Mouse (Mus musculus) MEL (cell line): ENCODE results near the gene Jarid2. TPM values are rescaled to one million over a fixed set of nuclear protein-coding genes. Genes with fewer than 3 reads are reported as not detected.

Experiments used
- DNase-seq: peaks from one replicate; pipeline ENCODE4 v3.0.0; 2011; ENCODE audit warnings: low read depth, low spot score
- H3K27ac ChIP-seq: 2 replicates; pipeline ENCODE4 v1.5.1; 2012; ENCODE audit warnings: low read depth, mild to moderate bottlenecking, control low read depth, low read length, moderate library complexity; ENCODE audit not compliant: control insufficient read depth
- H3K27me3 ChIP-seq, 2 experiments: fragments of 150-350 bp in 1 of 2; sonication (generic) in 1 of 2; 2 replicates each; pipeline ENCODE4 v1.6.1; 2012; ENCODE audit warnings: low read length in 2 of 2, mild to moderate bottlenecking in 2 of 2, improper control_type of control experiment in 1 of 2, moderate library complexity in 1 of 2; ENCODE audit not compliant: insufficient read depth in 2 of 2, control insufficient read depth in 1 of 2
- H3K36me3 ChIP-seq, 2 experiments: 2 replicates each; pipeline ENCODE4 v1.6.1; 2012 to 2014; ENCODE audit warnings: low read length in 2 of 2, improper control_type of control experiment in 1 of 2, inconsistent platforms in 1 of 2, mild to moderate bottlenecking in 1 of 2; ENCODE audit not compliant: insufficient read depth in 2 of 2, control insufficient read depth in 1 of 2
- H3K4me1 ChIP-seq, 2 experiments: fragments of 150-350 bp in 1 of 2; sonication (generic) in 1 of 2; 2 replicates each; pipeline ENCODE4 v1.6.1; 2012; ENCODE audit warnings: low read length in 2 of 2, improper control_type of control experiment in 1 of 2, mild to moderate bottlenecking in 1 of 2; ENCODE audit not compliant: insufficient read depth in 2 of 2, control insufficient read depth in 1 of 2
- H3K4me3 ChIP-seq, 2 experiments: fragments of 150-350 bp in 1 of 2; sonication (generic) in 1 of 2; 2 replicates each; pipeline ENCODE4 v1.5.1; 2012; ENCODE audit warnings: low read depth in 2 of 2, low read length in 2 of 2, mild to moderate bottlenecking in 2 of 2, moderate library complexity in 2 of 2, control low read depth in 1 of 2, improper control_type of control experiment in 1 of 2; ENCODE audit not compliant: control insufficient read depth in 1 of 2, insufficient read depth in 1 of 2
- H3K79me2 ChIP-seq: 2 replicates; pipeline ENCODE4 v1.6.1; 2012; ENCODE audit warnings: mild to moderate bottlenecking, low read length, moderate library complexity; ENCODE audit not compliant: control insufficient read depth, poor library complexity, insufficient read depth
- H3K9ac ChIP-seq: 2 replicates; pipeline ENCODE4 v1.6.1; 2012; ENCODE audit warnings: low read depth, mild to moderate bottlenecking, control low read depth, low read length, moderate library complexity; ENCODE audit not compliant: control insufficient read depth, poor library complexity, severe bottlenecking
- H3K9me3 ChIP-seq: fragments of 150-350 bp; sonication (generic); replicated peaks from 2 replicates; pipeline ENCODE4 v1.6.1; 2012; ENCODE audit warnings: mild to moderate bottlenecking, low read length, improper control_type of control experiment, moderate library complexity; ENCODE audit not compliant: insufficient read depth
- BHLHE40 ChIP-seq: IDR thresholded peaks from 2 replicates; pipeline ENCODE4 v1.6.1; 2012; ENCODE audit warnings: low read depth, mild to moderate bottlenecking, inconsistent platforms, low read length, improper control_type of control experiment, borderline replicate concordance
- CHD1 ChIP-seq: IDR thresholded peaks from 2 replicates; pipeline ENCODE4 v1.6.1; 2012; ENCODE audit warnings: low read depth, mild to moderate bottlenecking, inconsistent platforms, low read length, improper control_type of control experiment
- CHD2 ChIP-seq: IDR thresholded peaks from 2 replicates; pipeline ENCODE4 v1.6.1; 2011; ENCODE audit warnings: low read length, improper control_type of control experiment
- CTCF ChIP-seq, 3 experiments: IDR thresholded peaks in 2 of 3; conservative IDR thresholded peaks in 1 of 3; 2 replicates each; pipeline ENCODE4 v1.5.1; 2011 to 2012; ENCODE audit warnings: low read length in 3 of 3, low read depth in 2 of 3, mild to moderate bottlenecking in 2 of 3, improper control_type of control experiment in 1 of 3, inconsistent platforms in 1 of 3, mixed read lengths in 1 of 3, moderate library complexity in 1 of 3; ENCODE audit not compliant: control insufficient read depth in 1 of 3, insufficient read depth in 1 of 3, poor library complexity in 1 of 3, severe bottlenecking in 1 of 3
- E2F4 ChIP-seq: IDR thresholded peaks from 2 replicates; pipeline ENCODE4 v1.6.1; 2011; ENCODE audit warnings: low read depth, low read length, improper control_type of control experiment, borderline replicate concordance
- GABPA ChIP-seq: IDR thresholded peaks from 2 replicates; pipeline ENCODE4 v1.6.1; 2012; ENCODE audit warnings: low read depth, mild to moderate bottlenecking, inconsistent platforms, low read length, improper control_type of control experiment, moderate library complexity
- HCFC1 ChIP-seq: IDR thresholded peaks from 2 replicates; pipeline ENCODE4 v1.6.1; 2012; ENCODE audit warnings: low read depth, mild to moderate bottlenecking, inconsistent platforms, low read length, improper control_type of control experiment, moderate library complexity
- MAX ChIP-seq: IDR thresholded peaks from 2 replicates; pipeline ENCODE4 v1.6.1; 2011; ENCODE audit warnings: low read length, improper control_type of control experiment
- MYB ChIP-seq: IDR thresholded peaks from 2 replicates; pipeline ENCODE4 v1.6.1; 2011; ENCODE audit warnings: mild to moderate bottlenecking, low read depth, low read length, improper control_type of control experiment
- MYC ChIP-seq: IDR thresholded peaks from 2 replicates; pipeline ENCODE4 v1.6.1; 2011; ENCODE audit warnings: low read depth, mild to moderate bottlenecking, low read length, improper control_type of control experiment, moderate library complexity
- NELFE ChIP-seq: IDR thresholded peaks from 2 replicates; pipeline ENCODE4 v1.6.1; 2011; ENCODE audit warnings: low read depth, low read length, improper control_type of control experiment
- NRF1 ChIP-seq: IDR thresholded peaks from 2 replicates; pipeline ENCODE4 v1.6.1; 2014; ENCODE audit warnings: low read depth, mild to moderate bottlenecking, inconsistent platforms, low read length, improper control_type of control experiment, moderate library complexity; ENCODE audit not compliant: poor library complexity, insufficient read depth, severe bottlenecking
- POLR2A ChIP-seq, 2 experiments: IDR thresholded peaks; 2 replicates each; pipeline ENCODE4 v1.6.1; 2011 to 2012; ENCODE audit warnings: low read length in 2 of 2, mild to moderate bottlenecking in 2 of 2, control low read depth in 1 of 2, improper control_type of control experiment in 1 of 2, low read depth in 1 of 2, moderate library complexity in 1 of 2; ENCODE audit not compliant: control insufficient read depth in 1 of 2, insufficient read depth in 1 of 2, poor library complexity in 1 of 2
- POLR2AphosphoS5 ChIP-seq: IDR thresholded peaks from 2 replicates; pipeline ENCODE4 v1.6.1; 2012; ENCODE audit warnings: low read depth, borderline replicate concordance, mild to moderate bottlenecking, inconsistent platforms, low read length, moderate library complexity, mixed read lengths
- SIN3A ChIP-seq: IDR thresholded peaks from 2 replicates; pipeline ENCODE4 v1.6.1; 2012; ENCODE audit warnings: low read length, improper control_type of control experiment, inconsistent platforms
- SMC3 ChIP-seq: IDR thresholded peaks from 2 replicates; pipeline ENCODE4 v1.6.1; 2011; ENCODE audit warnings: low read depth, low read length, improper control_type of control experiment
- USF1 ChIP-seq: IDR thresholded peaks from 2 replicates; pipeline ENCODE4 v1.6.1; 2014; ENCODE audit warnings: low read depth, mild to moderate bottlenecking, inconsistent platforms, low read length, improper control_type of control experiment, moderate library complexity
- USF2 ChIP-seq, 2 experiments: IDR thresholded peaks; 2 replicates each; pipeline ENCODE4 v1.6.1; 2011 to 2012; ENCODE audit warnings: improper control_type of control experiment in 2 of 2, low read length in 2 of 2, borderline replicate concordance in 1 of 2, inconsistent platforms in 1 of 2, low read depth in 1 of 2, mild to moderate bottlenecking in 1 of 2; ENCODE audit not compliant: insufficient read depth in 1 of 2
- ZKSCAN1 ChIP-seq: IDR thresholded peaks from 2 replicates; pipeline ENCODE4 v1.6.1; 2012; ENCODE audit warnings: low read depth, mild to moderate bottlenecking, inconsistent platforms, low read length, improper control_type of control experiment, moderate library complexity
- polyA plus RNA-seq, 2 experiments: library from polyadenylated mRNA; stranded (reverse) in 1 of 2; unstranded in 1 of 2; fragments of >175 nt in 1 of 2; fragments of >200 nt in 1 of 2; gene quantifications; 2 replicates each; pipeline versions ENCODE4 v1.2.1 to v1.2.4; 2012; ENCODE audit warnings: low replicate concordance in 2 of 2, low read depth in 1 of 2; ENCODE audit not compliant: insufficient read length in 2 of 2, insufficient read depth in 1 of 2, missing spikeins in 1 of 2
- total RNA-seq: library from RNA; depleted of rRNA; stranded (reverse); fragments of 300-350 nt; gene quantifications from 2 replicates; pipeline ENCODE4 v1.2.3, GENCODE M21; 2012

Gene Jarid2
- total and polyA plus RNA-seq, 3 experiments = 5.4 to 76.5 (median 21.2) TPM

GRCm38 (mm10) chr13:44753206-44753605 is 23.9 kb downstream of the Jarid2 start:
- no peak for TF ChIP-seq USF1
- TF ChIP-seq SMC3 = no peak
- no peak for TF ChIP-seq NELFE
- no peak for TF ChIP-seq HCFC1
- no peak for TF ChIP-seq GABPA
- no peak for TF ChIP-seq POLR2A (IDR thresholded peaks at IDR 0.05; ENCODE audit: control insufficient read depth in 1 of 2, insufficient read depth in 1 of 2, low read depth in 1 of 2, low read length in 2 of 2, poor library complexity in 1 of 2)
- no peak for TF ChIP-seq POLR2AphosphoS5
- TF ChIP-seq NRF1 = no peak
- no peak for TF ChIP-seq USF2 (IDR thresholded peaks at IDR 0.05; ENCODE audit: borderline replicate concordance in 1 of 2, insufficient read depth in 1 of 2, low read depth in 1 of 2, low read length in 2 of 2)
- no peaks in the 10 kb centered on the region; a peak in 1 of 4 replicates for H3K36me3 ChIP-seq

GRCm38 (mm10) chr13:44755434-44755833 is 26.2 kb downstream of the Jarid2 start:
- Histone ChIP-seq H3K4me3 (no peak overlapping the region), H3K4me1 (no peaks in the 10 kb centered on the region), H3K27ac (no peak overlapping the region), H3K79me2 (peaks cover 4% of the 10 kb centered on the region), H3K9me3 (no peaks in the 10 kb centered on the region), H3K36me3 (no peaks in the 10 kb centered on the region; a peak in 1 of 4 replicates), H3K9ac (no peak overlapping the region), H3K27me3 (no peaks in the 10 kb centered on the region)
- no peak for DNase-seq
- no peak for TF ChIP-seq CTCF (IDR thresholded peaks at IDR 0.05 in 2 of 3, conservative IDR thresholded peaks at IDR 0.05 in 1 of 3; ENCODE audit: control insufficient read depth in 1 of 3, insufficient read depth in 1 of 3, low read depth in 2 of 3, low read length in 3 of 3, poor library complexity in 1 of 3, severe bottlenecking in 1 of 3)
- no peak for TF ChIP-seq NRF1
- no peak for TF ChIP-seq CHD1
- no peak for TF ChIP-seq MAX
- TF ChIP-seq BHLHE40 = no peak
- TF ChIP-seq SIN3A = no peak
- TF ChIP-seq MYC = no peak
- TF ChIP-seq CHD2 = no peak
- TF ChIP-seq SMC3 = no peak
- no peak for TF ChIP-seq ZKSCAN1
- TF ChIP-seq E2F4 = no peak
- TF ChIP-seq MYB = no peak

More at GRCm38 (mm10) chr13:44753206-44753605, 23.9 kb downstream of the Jarid2 start:
- no peak for DNase-seq
- no peaks in the 10 kb centered on the region for H3K9me3 ChIP-seq
- no peak overlapping the region for H3K27ac ChIP-seq
- H3K4me1 ChIP-seq = no peaks in the 10 kb centered on the region
- no peak overlapping the region for H3K4me3 ChIP-seq
- no peak overlapping the region for H3K9ac ChIP-seq
- no peaks in the 10 kb centered on the region for H3K27me3 ChIP-seq
- H3K79me2 ChIP-seq = peaks cover 5% of the 10 kb centered on the region
